Mouse (Mus musculus): Measurements from ENCODE around the gene Cdrt4. TPM values are rescaled to one million over a fixed set of nuclear protein-coding genes. Genes with fewer than 3 reads are reported as not detected.

The Cdrt4 gene
- total and polyA plus RNA-seq, 3 experiments = not detected

DNA sequence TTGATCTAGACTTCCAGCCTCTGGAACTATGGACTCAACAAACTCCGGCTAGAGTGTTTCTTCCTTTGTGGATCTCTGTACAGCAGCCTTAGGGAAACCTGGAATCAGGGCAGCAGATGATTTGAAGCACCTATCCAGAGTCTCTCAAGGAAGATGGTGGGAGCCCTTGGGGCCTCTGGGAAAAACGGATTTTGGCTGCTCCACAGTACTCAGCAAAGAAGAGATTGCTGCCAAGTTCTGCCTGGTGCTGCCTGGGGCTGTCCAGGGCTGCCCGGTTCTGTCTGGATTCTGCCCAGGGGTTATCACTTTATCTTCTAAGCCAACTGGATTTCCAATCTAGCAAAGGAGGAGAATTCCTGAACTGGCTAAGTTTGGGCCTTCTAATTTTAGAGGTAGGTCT, 58.8 kb downstream of the Cdrt4 start:
- dilution Hi-C loops (cut with MboI; ENCODE audit: extremely low pct_ligation_motif_present, extremely low pct_unique_long_range_greater_than_20kb, low sequenced_read_pairs) = no loop called here

GRCm38 (mm10) chr11:63017327-63018082, 66.5 kb downstream of the Cdrt4 start:
- in situ Hi-C loops (cut with MboI; ENCODE audit: low pct_ligation_motif_present, low pct_unique_long_range_greater_than_20kb, low sequenced_read_pairs) = no loop called here
- H3K9ac ChIP-seq (ENCODE audit: insufficient read depth, low read depth) = no peak overlapping the region
- H3K4me3 ChIP-seq (replicated peaks in 1 of 3; ENCODE audit: low read depth in 2 of 3, low read length in 2 of 3, poor library complexity in 1 of 3) = no peak overlapping the region
- H3K27me3 ChIP-seq (replicated peaks) = no peaks in the 10 kb centered on the region
- no peak for TF ChIP-seq SMC3 (IDR thresholded peaks at IDR 0.05; ENCODE audit: low read depth, low read length)
- no peak for TF ChIP-seq ETS1 (conservative IDR thresholded peaks at IDR 0.05; ENCODE audit: low read depth, low read length)
- no peaks in the 10 kb centered on the region for H3K9me3 ChIP-seq (replicated peaks; ENCODE audit: low read length)
- no peak for DNase-seq (ENCODE audit: extremely low read depth)
- no peak overlapping the region for H3K27ac ChIP-seq (ENCODE audit: insufficient read depth, low read depth)
- no peak overlapping the region for H3K4me2 ChIP-seq (ENCODE audit: insufficient read depth, low read depth, poor library complexity, severe bottlenecking)
- dilution Hi-C loops (cut with MboI; ENCODE audit: extremely low pct_ligation_motif_present, extremely low pct_unique_long_range_greater_than_20kb, low sequenced_read_pairs) = no loop called here
- H3K36me3 ChIP-seq (replicated peaks in 1 of 2; ENCODE audit: control insufficient read depth in 1 of 2, insufficient read depth in 1 of 2, low read length in 1 of 2) = no peaks in the 10 kb centered on the region
- peaks cover 2 to 36% of the 10 kb centered on the region in 2 experiments; a peak in 3 of 4 replicates for H3K4me1 ChIP-seq (ENCODE audit: control insufficient read depth in 1 of 2, insufficient read depth in 2 of 2)
- no peaks in the 10 kb centered on the region for H3K79me2 ChIP-seq (replicated peaks; ENCODE audit: control insufficient read depth, extremely low read depth, insufficient read depth, poor library complexity, severe bottlenecking)

More for the DNA sequence above, 58.8 kb downstream of the Cdrt4 start:
- no peaks in the 10 kb centered on the region for H3K79me2 ChIP-seq (replicated peaks; ENCODE audit: control insufficient read depth, extremely low read depth, insufficient read depth, poor library complexity, severe bottlenecking)
- no peak overlapping the region for H3K4me3 ChIP-seq (replicated peaks in 1 of 3; ENCODE audit: low read depth in 2 of 3, low read length in 2 of 3, poor library complexity in 1 of 3)
- no peaks in the 10 kb centered on the region for H3K27me3 ChIP-seq (replicated peaks)
- no peak overlapping the region for H3K9ac ChIP-seq (ENCODE audit: insufficient read depth, low read depth)
- TF ChIP-seq IRF4 (IDR thresholded peaks at IDR 0.05; ENCODE audit: low read depth, low read length) = no peak
- TF ChIP-seq JUN (IDR thresholded peaks at IDR 0.05; ENCODE audit: insufficient read depth, low read depth, low read length) = no peak
- TF ChIP-seq RAD21 (IDR thresholded peaks at IDR 0.05; ENCODE audit: low read depth, low read length) = no peak
- no peak for TF ChIP-seq POLR2AphosphoS2 (IDR thresholded peaks at IDR 0.05; ENCODE audit: low read depth, low read length)
- no peak for TF ChIP-seq UBTF (IDR thresholded peaks at IDR 0.05; ENCODE audit: low read depth, low read length)
- no peak for TF ChIP-seq HCFC1 (IDR thresholded peaks at IDR 0.05; ENCODE audit: low read depth, low read length)
- H3K4me2 ChIP-seq (ENCODE audit: insufficient read depth, low read depth, poor library complexity, severe bottlenecking) = no peak overlapping the region
- H3K4me1 ChIP-seq (ENCODE audit: control insufficient read depth in 1 of 2, insufficient read depth in 2 of 2) = peaks cover 0 to 2% of the 10 kb centered on the region in 2 experiments; a peak in 2 of 4 replicates
- DNase-seq (ENCODE audit: extremely low read depth) = no peak
- H3K27ac ChIP-seq (ENCODE audit: insufficient read depth, low read depth) = no peak overlapping the region
- H3K9me3 ChIP-seq (replicated peaks; ENCODE audit: low read length) = no peaks in the 10 kb centered on the region
- in situ Hi-C loops (cut with MboI; ENCODE audit: low pct_ligation_motif_present, low pct_unique_long_range_greater_than_20kb, low sequenced_read_pairs) = no loop called here
- H3K36me3 ChIP-seq (replicated peaks in 1 of 2; ENCODE audit: control insufficient read depth in 1 of 2, insufficient read depth in 1 of 2, low read length in 1 of 2) = no peaks in the 10 kb centered on the region

DNA sequence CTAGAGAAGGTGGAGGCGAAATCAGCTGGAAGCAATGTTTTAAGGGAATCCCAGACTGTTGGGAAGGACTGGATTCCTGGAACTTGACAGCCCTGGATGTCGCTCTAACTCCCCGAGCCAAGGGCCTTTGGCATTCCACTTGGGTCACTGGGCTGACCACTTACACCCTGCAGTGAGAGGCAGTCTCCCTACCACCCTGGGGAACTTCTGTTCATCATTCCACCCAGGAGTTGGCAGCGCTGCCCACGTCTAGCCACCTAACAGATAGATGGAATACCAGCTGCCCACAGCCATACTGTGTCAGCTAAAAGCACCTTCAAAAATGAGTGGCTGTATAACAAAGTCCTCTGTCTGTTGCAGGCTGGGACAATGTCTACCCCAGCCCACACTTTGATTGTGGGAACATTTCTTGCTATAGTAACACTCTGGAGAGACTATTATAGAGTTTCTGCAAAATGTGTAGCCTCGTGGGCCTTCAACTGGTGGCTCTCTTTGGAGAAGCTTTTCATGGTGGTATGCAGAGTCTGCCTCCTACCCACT, 67.2 kb downstream of the Cdrt4 start:
- H3K27me3 ChIP-seq (replicated peaks) = no peaks in the 10 kb centered on the region
- no peak overlapping the region for H3K27ac ChIP-seq (ENCODE audit: insufficient read depth, low read depth)
- no peak overlapping the region for H3K9ac ChIP-seq (ENCODE audit: insufficient read depth, low read depth)
- in situ Hi-C loops (cut with MboI; ENCODE audit: low pct_ligation_motif_present, low pct_unique_long_range_greater_than_20kb, low sequenced_read_pairs) = no loop called here
- H3K9me3 ChIP-seq (replicated peaks; ENCODE audit: low read length) = no peaks in the 10 kb centered on the region
- no peak overlapping the region for H3K4me3 ChIP-seq (replicated peaks in 1 of 3; ENCODE audit: low read depth in 2 of 3, low read length in 2 of 3, poor library complexity in 1 of 3)
- peaks cover 2 to 36% of the 10 kb centered on the region in 2 experiments; a peak in 3 of 4 replicates for H3K4me1 ChIP-seq (ENCODE audit: control insufficient read depth in 1 of 2, insufficient read depth in 2 of 2)
- no peaks in the 10 kb centered on the region for H3K79me2 ChIP-seq (replicated peaks; ENCODE audit: control insufficient read depth, extremely low read depth, insufficient read depth, poor library complexity, severe bottlenecking)
- no peak overlapping the region for H3K4me2 ChIP-seq (ENCODE audit: insufficient read depth, low read depth, poor library complexity, severe bottlenecking)
- no peak for DNase-seq (ENCODE audit: extremely low read depth)
- no peak for TF ChIP-seq BHLHE40 (IDR thresholded peaks at IDR 0.05; ENCODE audit: low read depth, low read length)
- no peak for TF ChIP-seq CHD1 (IDR thresholded peaks at IDR 0.05; ENCODE audit: low read depth, low read length)
- TF ChIP-seq MAX (IDR thresholded peaks at IDR 0.05; ENCODE audit: low read length) = no peak
- no peak for TF ChIP-seq SIN3A (IDR thresholded peaks at IDR 0.05; ENCODE audit: low read length)
- TF ChIP-seq POLR2A (IDR thresholded peaks at IDR 0.05; ENCODE audit: low read depth, low read length) = no peak
- no peak for TF ChIP-seq IRF4 (IDR thresholded peaks at IDR 0.05; ENCODE audit: low read depth, low read length)
- no peak for TF ChIP-seq ZC3H11A (IDR thresholded peaks at IDR 0.05; ENCODE audit: low read depth, low read length)
- TF ChIP-seq SMC3 (IDR thresholded peaks at IDR 0.05; ENCODE audit: low read depth, low read length) = no peak
- no peak for TF ChIP-seq MEF2A (IDR thresholded peaks at IDR 0.05; ENCODE audit: borderline replicate concordance, low read depth, low read length)
- no peak for TF ChIP-seq JUN (IDR thresholded peaks at IDR 0.05; ENCODE audit: insufficient read depth, low read depth, low read length)
- TF ChIP-seq HCFC1 (IDR thresholded peaks at IDR 0.05; ENCODE audit: low read depth, low read length) = no peak
- no peak for TF ChIP-seq E2F4 (IDR thresholded peaks at IDR 0.05; ENCODE audit: insufficient replicate concordance, low read depth, low read length)
- no peak for TF ChIP-seq JUND (conservative IDR thresholded peaks at IDR 0.05; ENCODE audit: low read depth, low read length)
- no peak for TF ChIP-seq CHD2 (IDR thresholded peaks at IDR 0.05; ENCODE audit: low read length)
- TF ChIP-seq CTCF (conservative IDR thresholded peaks at IDR 0.05 in 1 of 2, IDR thresholded peaks at IDR 0.05 in 1 of 2; ENCODE audit: low read depth in 2 of 2, low read length in 2 of 2) = no peak
- no peak for TF ChIP-seq UBTF (IDR thresholded peaks at IDR 0.05; ENCODE audit: low read depth, low read length)
- TF ChIP-seq USF1 (IDR thresholded peaks at IDR 0.05; ENCODE audit: low read depth, low read length) = no peak
- TF ChIP-seq MAZ (IDR thresholded peaks at IDR 0.05; ENCODE audit: low read depth, low read length) = no peak
- no peak for TF ChIP-seq GABPA (IDR thresholded peaks at IDR 0.05; ENCODE audit: insufficient replicate concordance, low read depth, low read length)
- dilution Hi-C loops (cut with MboI; ENCODE audit: extremely low pct_ligation_motif_present, extremely low pct_unique_long_range_greater_than_20kb, low sequenced_read_pairs) = no loop called here
- no peaks in the 10 kb centered on the region for H3K36me3 ChIP-seq (replicated peaks in 1 of 2; ENCODE audit: control insufficient read depth in 1 of 2, insufficient read depth in 1 of 2, low read length in 1 of 2)

Measured in CH12.LX (cell line).